Mouse (Mus musculus) A20 (cell line): ENCODE measurements around the gene Ctf2.
A peak's percentile ranks its signal among the peaks of the same experiment; 100 is the strongest.

Experiments used
- DNase-seq: peaks from one replicate; pipeline ENCODE4 v3.0.0-alpha.2; 2011; ENCODE audit warnings: low read depth, low spot score

Gene Ctf2

DNA sequence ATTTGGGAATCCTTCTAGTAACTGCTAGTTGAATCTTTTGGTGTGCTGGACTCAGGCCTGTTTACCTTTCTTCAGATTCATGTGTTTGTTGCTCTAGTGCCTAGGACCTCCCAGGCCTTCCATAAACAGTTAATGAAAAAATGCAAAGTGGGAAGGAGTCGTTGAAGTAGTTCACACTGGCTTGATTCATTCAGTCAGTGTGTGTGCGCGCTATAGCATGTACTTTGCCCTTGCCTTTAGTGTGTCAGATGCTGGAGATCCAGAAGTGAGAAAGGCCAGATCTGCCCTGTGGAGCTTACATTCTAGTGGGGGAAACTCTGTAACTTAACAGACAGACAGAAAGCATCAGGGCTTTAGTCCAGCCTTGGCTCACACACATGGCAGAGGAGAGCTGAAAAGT, 28.5 kb upstream of the Ctf2 start:
- no peak for DNase-seq

DNA sequence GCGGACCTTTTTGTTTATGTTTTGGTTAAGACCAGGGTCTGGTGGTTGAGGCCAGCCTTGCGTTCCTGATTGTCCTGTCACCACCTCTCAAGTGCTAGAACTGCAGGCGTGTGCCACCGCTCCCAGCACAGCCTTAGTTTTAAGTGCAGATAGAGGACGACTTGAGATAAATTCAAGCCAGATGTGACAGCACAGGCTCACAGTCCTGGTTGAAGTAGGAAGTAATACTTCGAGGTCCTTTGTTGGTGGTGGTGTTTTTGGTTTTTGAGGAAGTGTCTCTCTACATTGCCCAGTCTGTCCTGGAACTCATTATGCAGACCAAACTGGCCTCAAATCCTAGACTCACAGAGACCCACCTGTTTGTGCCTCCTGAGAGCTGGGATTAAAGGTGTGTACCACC, 27.8 kb upstream of the Ctf2 start:
- peak; percentile 46 for DNase-seq

GRCm38 (mm10) chr7:127753741-127754140, 21.8 kb upstream of the Ctf2 start:
- no peak for DNase-seq

- DNase-seq: no peak
These were observed 21.2 kb upstream of the Ctf2 start for GRCm38 (mm10) chr7:127753158-127753557.

GRCm38 (mm10) chr7:127752069-127752468, 20.1 kb upstream of the Ctf2 start:
- DNase-seq: no peak

DNA sequence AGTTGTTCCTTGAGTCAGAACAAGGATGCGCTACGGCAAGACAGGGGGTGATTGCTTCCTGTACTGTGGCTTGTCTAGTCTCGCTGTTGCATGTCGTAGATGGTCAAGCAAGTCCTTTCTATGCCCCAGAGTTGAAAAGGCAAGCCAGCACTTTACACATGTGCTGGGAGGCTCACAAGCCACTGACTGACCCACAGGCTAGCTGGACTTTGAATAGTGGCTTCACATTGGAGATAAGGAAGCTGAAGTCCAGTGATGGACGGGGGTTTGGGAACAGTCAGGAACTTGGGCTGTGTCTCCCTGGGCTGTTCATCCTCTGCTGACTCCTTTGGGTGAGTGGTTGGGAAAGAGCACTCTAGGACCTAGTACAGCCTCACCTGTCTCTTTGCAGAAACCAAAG, 19.7 kb upstream of the Ctf2 start:
- DNase-seq: no peak

DNA sequence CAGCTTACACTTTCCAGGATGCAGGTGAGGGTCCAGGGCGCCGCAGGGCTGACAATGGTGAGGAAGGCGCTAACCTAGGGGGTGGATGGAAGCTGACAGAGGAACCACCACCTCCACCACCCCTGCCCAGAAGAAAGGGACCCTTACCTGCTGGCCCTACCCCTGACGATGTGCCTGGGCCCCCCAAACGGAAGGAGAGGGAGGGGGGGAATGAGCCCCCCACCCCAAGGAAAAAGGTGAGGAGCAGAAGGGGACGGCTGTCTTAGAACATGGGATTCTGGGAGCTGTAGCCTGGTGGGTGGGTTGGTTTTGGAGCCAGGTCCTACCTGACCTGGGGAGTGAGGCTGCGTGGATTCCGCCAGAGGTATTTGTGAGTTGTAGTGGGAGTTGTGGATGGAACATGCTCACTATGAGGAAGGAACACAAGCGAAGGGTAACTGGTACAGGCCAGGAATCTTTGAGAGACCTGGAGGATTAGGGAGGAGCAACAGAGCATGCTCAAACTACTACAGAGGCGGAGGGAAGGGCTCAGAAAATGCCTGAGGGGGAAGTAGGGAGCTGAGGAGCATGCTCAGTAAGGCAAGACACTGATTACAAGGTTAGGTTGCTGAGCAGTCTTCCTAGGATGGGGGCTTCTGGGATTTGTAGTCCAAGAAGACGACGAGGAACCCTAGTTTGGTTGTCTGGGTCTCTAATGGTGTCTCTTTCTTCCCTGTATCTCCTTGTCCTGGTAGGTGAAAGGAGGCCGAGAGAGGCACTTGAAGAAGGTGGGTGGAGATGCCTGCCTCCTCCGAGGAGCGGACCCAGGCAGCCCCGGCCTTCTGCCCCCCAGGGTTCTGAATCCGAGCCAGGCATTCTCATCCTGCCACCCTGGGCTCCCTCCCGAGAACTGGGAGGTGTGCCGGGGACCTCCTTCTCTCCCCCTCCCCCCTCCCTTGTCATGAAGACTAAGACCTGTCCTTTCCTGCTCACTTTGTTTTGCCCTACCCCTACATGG, 18.5 kb upstream of the Ctf2 start:
- DNase-seq: no peak

GRCm38 (mm10) chr7:127748235-127748560, 16.2 kb upstream of the Ctf2 start:
- DNase-seq: no peak

GRCm38 (mm10) chr7:127747559-127748234, 15.7 kb upstream of the Ctf2 start:
- no peak for DNase-seq

GRCm38 (mm10) chr7:127746494-127747491, 14.8 kb upstream of the Ctf2 start:
- DNase-seq: peak; percentile 33

DNA sequence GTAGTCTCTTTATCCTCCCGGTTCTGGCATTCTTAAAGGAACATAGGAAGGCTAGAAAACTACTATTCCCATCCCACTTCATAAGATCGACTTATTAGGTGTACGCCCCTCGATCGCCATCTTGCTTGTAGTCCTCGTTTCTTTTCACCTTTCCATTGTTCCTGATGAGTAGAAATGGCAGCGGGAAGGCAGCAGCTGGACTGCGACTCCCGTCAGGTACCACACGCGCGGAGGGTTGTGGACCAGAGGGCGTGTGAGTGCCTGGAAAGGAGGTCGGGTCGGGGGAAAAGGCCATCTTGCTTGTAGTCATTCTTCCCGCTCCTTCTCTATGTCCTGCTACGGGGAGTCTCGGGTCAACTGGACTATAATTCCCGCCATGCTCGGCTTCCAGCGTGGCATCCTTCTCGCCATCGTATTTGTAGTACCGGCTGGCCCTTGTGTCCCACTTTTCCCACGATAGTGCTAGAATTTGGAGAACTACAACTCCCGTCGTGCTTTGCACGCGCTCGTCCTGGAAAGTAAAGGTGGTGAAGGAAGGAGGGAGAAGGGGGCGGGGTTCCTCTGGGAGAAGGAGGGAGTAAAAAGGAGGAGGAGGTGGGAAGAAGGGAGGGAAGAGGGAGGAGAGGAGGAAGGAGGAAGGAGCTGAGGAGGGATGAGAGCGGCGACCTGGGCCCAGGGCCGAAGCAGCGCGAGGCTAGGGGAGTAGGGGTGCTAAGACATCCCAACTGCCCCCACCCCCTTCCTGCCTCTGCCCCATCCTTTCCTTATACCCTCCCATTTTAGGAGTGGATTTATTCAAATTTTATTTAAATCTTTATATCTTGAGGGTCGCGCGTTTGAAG, 13.9 kb upstream of the Ctf2 start:
- DNase-seq: peak; percentile 92

- peak; percentile 96 for DNase-seq
These were observed 13.3 kb upstream of the Ctf2 start for GRCm38 (mm10) chr7:127745251-127745651.

- DNase-seq: peak; percentile 86
These were observed 12.5 kb upstream of the Ctf2 start, which contains the start of gene Fbxl19 for GRCm38 (mm10) chr7:127744366-127745045. Gene Fbxl19, plus strand, starts transcription at chr7:127744543.

DNA sequence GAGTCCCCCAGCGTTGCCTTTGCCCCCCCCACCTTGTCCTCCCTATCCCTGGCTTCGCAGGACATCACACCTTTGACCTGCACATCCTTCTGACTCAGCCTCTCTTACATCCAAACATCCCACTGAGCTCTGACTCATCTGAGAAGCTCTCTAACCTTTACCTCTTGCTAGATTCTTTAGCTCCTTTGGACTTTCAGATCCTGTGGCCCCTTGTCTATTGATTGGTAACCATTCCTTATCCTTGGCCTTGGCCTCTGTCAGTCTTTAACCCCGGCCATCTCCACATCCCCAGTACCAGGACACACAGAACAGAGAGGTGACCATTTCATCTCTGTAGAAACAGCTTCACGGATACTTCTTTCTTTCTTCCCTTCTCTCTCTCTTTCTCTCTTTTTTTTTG, 1.8 kb downstream of the Ctf2 start:
- DNase-seq: no peak

DNA sequence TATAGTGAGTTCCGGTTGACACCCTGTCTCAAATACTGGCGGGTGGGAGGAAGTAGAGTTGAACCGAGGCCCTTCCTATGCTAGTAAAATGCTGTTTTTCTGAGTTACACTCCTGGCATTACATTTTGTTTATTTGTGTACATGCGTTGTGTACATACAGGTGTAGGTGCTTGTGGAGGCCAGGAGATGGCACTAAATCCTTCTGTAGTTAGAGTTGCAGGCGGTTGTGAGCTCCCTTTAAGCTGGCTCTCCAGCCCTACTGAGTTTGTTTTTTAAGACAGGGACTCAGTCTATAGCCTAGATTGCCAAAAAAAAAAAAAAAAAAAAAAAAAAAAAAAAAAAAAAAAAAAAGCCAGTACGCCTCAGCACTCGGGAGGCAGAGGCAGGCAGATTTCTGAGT, 4.1 kb downstream of the Ctf2 start:
- DNase-seq: peak; percentile 58

DNA sequence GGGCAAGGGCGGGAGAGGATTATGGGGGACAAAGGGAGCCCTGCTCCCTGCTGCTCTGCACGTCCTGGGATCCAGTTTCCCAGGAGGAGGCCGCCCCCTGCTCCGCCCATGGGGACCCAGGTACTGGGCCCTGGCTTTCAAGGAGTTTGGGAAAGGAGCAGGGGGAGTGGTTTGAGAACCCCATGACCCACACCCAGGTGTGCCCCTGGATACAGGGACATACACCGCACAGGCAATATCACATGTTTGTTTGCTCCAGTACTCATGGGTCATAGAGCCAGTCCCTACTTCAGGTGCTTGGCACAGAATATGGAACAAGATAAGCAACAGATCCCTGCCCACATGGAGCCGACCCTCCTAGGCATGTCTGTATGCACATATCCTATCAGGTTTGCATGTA, 6.0 kb downstream of the Ctf2 start:
- no peak for DNase-seq

- DNase-seq: no peak
These were observed 6.5 kb downstream of the Ctf2 start for GRCm38 (mm10) chr7:127725490-127725889.

DNA sequence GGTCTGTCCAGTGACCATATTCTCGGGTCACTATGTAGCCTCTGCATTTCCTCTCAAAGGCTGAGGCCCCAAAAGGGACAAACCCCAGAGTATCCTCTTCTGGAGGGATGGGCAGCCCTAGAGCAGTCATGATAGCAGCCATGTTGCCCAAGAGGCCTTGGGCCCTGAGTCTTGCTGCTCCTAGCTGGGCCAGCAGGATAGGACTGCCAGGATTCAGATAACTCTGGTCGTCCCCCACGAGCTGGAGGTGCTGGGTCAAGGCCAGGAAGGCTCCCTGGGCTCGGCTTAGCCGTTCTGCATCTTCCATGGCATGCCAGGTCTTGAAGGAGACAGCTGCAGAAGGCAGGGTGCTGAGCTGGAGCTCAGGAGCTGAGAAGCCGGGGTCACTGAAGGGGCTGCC, 12.7 kb downstream of the Ctf2 start:
- no peak for DNase-seq

DNA sequence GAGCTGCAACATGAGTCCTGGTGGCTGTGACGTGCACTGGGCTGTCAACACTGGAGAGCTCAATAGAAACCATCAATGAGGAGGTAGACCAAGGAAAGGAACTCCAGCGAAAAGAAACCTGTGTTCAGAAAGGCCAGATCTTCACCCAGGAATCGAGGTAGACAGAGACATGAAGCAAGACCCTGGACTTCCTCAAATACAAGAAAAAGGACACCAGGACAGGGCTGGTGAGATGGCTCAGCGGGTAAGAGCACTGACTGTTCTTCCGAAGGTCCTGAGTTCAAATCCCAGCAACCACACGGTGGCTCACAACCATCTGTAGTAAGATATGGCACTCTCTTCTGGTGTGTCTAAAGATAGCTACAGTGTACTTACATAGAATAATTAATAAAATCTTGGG, 13.6 kb downstream of the Ctf2 start:
- no peak for DNase-seq

DNA sequence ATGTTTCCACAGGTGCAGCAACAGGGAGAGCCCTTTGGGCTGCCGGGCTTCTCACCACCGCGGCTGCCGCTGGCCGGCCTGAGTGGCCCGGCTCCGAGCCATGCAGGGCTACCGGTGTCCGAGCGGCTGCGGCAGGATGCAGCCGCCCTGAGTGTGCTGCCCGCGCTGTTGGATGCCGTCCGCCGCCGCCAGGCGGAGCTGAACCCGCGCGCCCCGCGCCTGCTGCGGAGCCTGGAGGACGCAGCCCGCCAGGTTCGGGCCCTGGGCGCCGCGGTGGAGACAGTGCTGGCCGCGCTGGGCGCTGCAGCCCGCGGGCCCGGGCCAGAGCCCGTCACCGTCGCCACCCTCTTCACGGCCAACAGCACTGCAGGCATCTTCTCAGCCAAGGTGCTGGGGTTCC, 15.0 kb downstream of the Ctf2 start:
- peak; percentile 41 for DNase-seq
